Mouse (Mus musculus): ENCODE data around the gene Slc35f3. TPM values are rescaled to one million over a fixed set of nuclear protein-coding genes. Genes with fewer than 3 reads are reported as not detected.

The Slc35f3 gene
- polyA plus RNA-seq, 1 experiment from 2014 or later: 0.83 TPM

- no peak for ATAC-seq (ENCODE audit: low FRiP score, low TSS enrichment)
- Histone ChIP-seq H3K4me1 (ENCODE audit: control insufficient read depth, insufficient read depth, low read length) (no peaks in the 10 kb centered on the region), H3K4me3 (ENCODE audit: low read length) (no peak overlapping the region), H3K27ac (ENCODE audit: low read depth, low read length) (no peak overlapping the region), H3K9ac (ENCODE audit: low read depth, low read length) (no peak overlapping the region), H3K27me3 (ENCODE audit: control insufficient read depth, insufficient read depth, low read length) (no peaks in the 10 kb centered on the region), H3K4me2 (replicated peaks; ENCODE audit: low read depth, low read length) (no peak overlapping the region), H3K9me3 (ENCODE audit: control insufficient read depth, low read length) (no peaks in the 10 kb centered on the region), H3K36me3 (ENCODE audit: control insufficient read depth, insufficient read depth, low read length) (no peaks in the 10 kb centered on the region)
- WGBS: 82% methylated on average over 6 of the region's 6 CpGs
Observed at GRCm38 (mm10) chr8:126379580-126379979, 81.2 kb downstream of the Slc35f3 start.

- no peaks in the 10 kb centered on the region for H3K9me3 ChIP-seq (ENCODE audit: control insufficient read depth, low read length)
- 66% methylated on average over 2 of the region's 2 CpGs for WGBS
- H3K27me3 ChIP-seq (ENCODE audit: control insufficient read depth, insufficient read depth, low read length): no peaks in the 10 kb centered on the region
- H3K4me3 ChIP-seq (ENCODE audit: low read length): no peak overlapping the region
- no peak overlapping the region for H3K4me2 ChIP-seq (replicated peaks; ENCODE audit: low read depth, low read length)
- H3K27ac ChIP-seq (ENCODE audit: low read depth, low read length): no peak overlapping the region
- H3K9ac ChIP-seq (ENCODE audit: low read depth, low read length): no peak overlapping the region
- H3K4me1 ChIP-seq (ENCODE audit: control insufficient read depth, insufficient read depth, low read length): no peaks in the 10 kb centered on the region
- no peak for ATAC-seq (ENCODE audit: low FRiP score, low TSS enrichment)
- H3K36me3 ChIP-seq (ENCODE audit: control insufficient read depth, insufficient read depth, low read length): no peaks in the 10 kb centered on the region
Observed at GRCm38 (mm10) chr8:126380141-126380540, 81.8 kb downstream of the Slc35f3 start.

- 46% methylated on average over 7 of the region's 7 CpGs for WGBS
- no peak overlapping the region for H3K27ac ChIP-seq (ENCODE audit: low read depth, low read length)
- no peak overlapping the region for H3K4me3 ChIP-seq (ENCODE audit: low read length)
- no peaks in the 10 kb centered on the region for H3K4me1 ChIP-seq (ENCODE audit: control insufficient read depth, insufficient read depth, low read length)
- no peaks in the 10 kb centered on the region for H3K9me3 ChIP-seq (ENCODE audit: control insufficient read depth, low read length)
- H3K9ac ChIP-seq (ENCODE audit: low read depth, low read length): no peak overlapping the region
- H3K36me3 ChIP-seq (ENCODE audit: control insufficient read depth, insufficient read depth, low read length): no peaks in the 10 kb centered on the region
- no peaks in the 10 kb centered on the region for H3K27me3 ChIP-seq (ENCODE audit: control insufficient read depth, insufficient read depth, low read length)
- no peak overlapping the region for H3K4me2 ChIP-seq (replicated peaks; ENCODE audit: low read depth, low read length)
- peak; percentile 64 for ATAC-seq (ENCODE audit: low FRiP score, low TSS enrichment)
Observed at GRCm38 (mm10) chr8:126381299-126381698, 82.9 kb downstream of the Slc35f3 start.

GRCm38 (mm10) chr8:126382216-126382615 lies 83.9 kb downstream of the Slc35f3 start:
- ATAC-seq (ENCODE audit: low FRiP score, low TSS enrichment): no peak
- Histone ChIP-seq H3K4me1 (ENCODE audit: control insufficient read depth, insufficient read depth, low read length) (no peaks in the 10 kb centered on the region), H3K27me3 (ENCODE audit: control insufficient read depth, insufficient read depth, low read length) (no peaks in the 10 kb centered on the region), H3K4me2 (replicated peaks; ENCODE audit: low read depth, low read length) (no peak overlapping the region), H3K36me3 (ENCODE audit: control insufficient read depth, insufficient read depth, low read length) (no peaks in the 10 kb centered on the region), H3K9ac (ENCODE audit: low read depth, low read length) (no peak overlapping the region), H3K4me3 (ENCODE audit: low read length) (no peak overlapping the region), H3K9me3 (ENCODE audit: control insufficient read depth, low read length) (no peaks in the 10 kb centered on the region), H3K27ac (ENCODE audit: low read depth, low read length) (no peak overlapping the region)
- WGBS: 32% methylated on average over 14 of the region's 14 CpGs

GRCm38 (mm10) chr8:126382749-126383148 lies 84.4 kb downstream of the Slc35f3 start:
- Histone ChIP-seq H3K27me3 (ENCODE audit: control insufficient read depth, insufficient read depth, low read length) (no peaks in the 10 kb centered on the region), H3K4me1 (ENCODE audit: control insufficient read depth, insufficient read depth, low read length) (no peaks in the 10 kb centered on the region), H3K4me3 (ENCODE audit: low read length) (no peak overlapping the region), H3K27ac (ENCODE audit: low read depth, low read length) (no peak overlapping the region), H3K9ac (ENCODE audit: low read depth, low read length) (no peak overlapping the region), H3K9me3 (ENCODE audit: control insufficient read depth, low read length) (no peaks in the 10 kb centered on the region), H3K36me3 (ENCODE audit: control insufficient read depth, insufficient read depth, low read length) (no peaks in the 10 kb centered on the region), H3K4me2 (replicated peaks; ENCODE audit: low read depth, low read length) (no peak overlapping the region)
- no peak for ATAC-seq (ENCODE audit: low FRiP score, low TSS enrichment)
- WGBS: 71% methylated on average over 5 of the region's 5 CpGs

GRCm38 (mm10) chr8:126387566-126387965 lies 89.2 kb downstream of the Slc35f3 start:
- Histone ChIP-seq H3K27me3 (ENCODE audit: control insufficient read depth, insufficient read depth, low read length) (no peaks in the 10 kb centered on the region), H3K27ac (ENCODE audit: low read depth, low read length) (no peak overlapping the region), H3K9me3 (ENCODE audit: control insufficient read depth, low read length) (no peaks in the 10 kb centered on the region), H3K4me1 (ENCODE audit: control insufficient read depth, insufficient read depth, low read length) (no peaks in the 10 kb centered on the region), H3K36me3 (ENCODE audit: control insufficient read depth, insufficient read depth, low read length) (no peaks in the 10 kb centered on the region), H3K9ac (ENCODE audit: low read depth, low read length) (no peak overlapping the region), H3K4me2 (replicated peaks; ENCODE audit: low read depth, low read length) (no peak overlapping the region), H3K4me3 (ENCODE audit: low read length) (no peak overlapping the region)
- no peak for ATAC-seq (ENCODE audit: low FRiP score, low TSS enrichment)
- WGBS: 87% methylated on average over 4 of the region's 4 CpGs

- 53% methylated on average over 2 of the region's 2 CpGs for WGBS
- Histone ChIP-seq H3K36me3 (ENCODE audit: control insufficient read depth, insufficient read depth, low read length) (no peaks in the 10 kb centered on the region), H3K9ac (ENCODE audit: low read depth, low read length) (no peak overlapping the region), H3K9me3 (ENCODE audit: control insufficient read depth, low read length) (no peaks in the 10 kb centered on the region), H3K4me1 (ENCODE audit: control insufficient read depth, insufficient read depth, low read length) (no peaks in the 10 kb centered on the region), H3K27me3 (ENCODE audit: control insufficient read depth, insufficient read depth, low read length) (no peaks in the 10 kb centered on the region), H3K27ac (ENCODE audit: low read depth, low read length) (no peak overlapping the region), H3K4me2 (replicated peaks; ENCODE audit: low read depth, low read length) (no peak overlapping the region), H3K4me3 (ENCODE audit: low read length) (no peak overlapping the region)
- ATAC-seq (ENCODE audit: low FRiP score, low TSS enrichment): no peak
Observed at GRCm38 (mm10) chr8:126391541-126391940, 93.2 kb downstream of the Slc35f3 start.

- H3K4me3 ChIP-seq (ENCODE audit: low read length): no peak overlapping the region
- H3K4me2 ChIP-seq (replicated peaks; ENCODE audit: low read depth, low read length): no peak overlapping the region
- no peaks in the 10 kb centered on the region for H3K36me3 ChIP-seq (ENCODE audit: control insufficient read depth, insufficient read depth, low read length)
- no peak overlapping the region for H3K27ac ChIP-seq (ENCODE audit: low read depth, low read length)
- no peaks in the 10 kb centered on the region for H3K27me3 ChIP-seq (ENCODE audit: control insufficient read depth, insufficient read depth, low read length)
- no peak overlapping the region for H3K9ac ChIP-seq (ENCODE audit: low read depth, low read length)
- no peak for ATAC-seq (ENCODE audit: low FRiP score, low TSS enrichment)
- no peaks in the 10 kb centered on the region for H3K4me1 ChIP-seq (ENCODE audit: control insufficient read depth, insufficient read depth, low read length)
- H3K9me3 ChIP-seq (ENCODE audit: control insufficient read depth, low read length): no peaks in the 10 kb centered on the region
- WGBS: 72% methylated on average over 9 of the region's 9 CpGs
Observed at GRCm38 (mm10) chr8:126395386-126395785, 97.0 kb downstream of the Slc35f3 start.

GRCm38 (mm10) chr8:126395917-126396316 lies 97.6 kb downstream of the Slc35f3 start:
- WGBS: 83% methylated on average over 5 of the region's 5 CpGs

More at GRCm38 (mm10) chr8:126395917-126396316, 97.6 kb downstream of the Slc35f3 start:
- H3K4me2 ChIP-seq (replicated peaks; ENCODE audit: low read depth, low read length): no peak overlapping the region
- no peaks in the 10 kb centered on the region for H3K9me3 ChIP-seq (ENCODE audit: control insufficient read depth, low read length)
- no peaks in the 10 kb centered on the region for H3K4me1 ChIP-seq (ENCODE audit: control insufficient read depth, insufficient read depth, low read length)
- H3K27me3 ChIP-seq (ENCODE audit: control insufficient read depth, insufficient read depth, low read length): no peaks in the 10 kb centered on the region
- no peak overlapping the region for H3K27ac ChIP-seq (ENCODE audit: low read depth, low read length)
- no peak overlapping the region for H3K9ac ChIP-seq (ENCODE audit: low read depth, low read length)
- no peaks in the 10 kb centered on the region for H3K36me3 ChIP-seq (ENCODE audit: control insufficient read depth, insufficient read depth, low read length)
- no peak for ATAC-seq (ENCODE audit: low FRiP score, low TSS enrichment)
- no peak overlapping the region for H3K4me3 ChIP-seq (ENCODE audit: low read length)
